Mouse (Mus musculus) gastrocnemius, adult 8-10 months (tissue): ENCODE data around the gene Olfr441. TPM values are rescaled to one million over a fixed set of nuclear protein-coding genes. Genes with fewer than 3 reads are reported as not detected.
"Not testable (repeated sequence)": the region's sequence is repeated elsewhere in the genome, so short reads cannot be mapped to it uniquely, and the experiment has no call there.

Experiments used
- DNase-seq, 2 experiments: peaks; one replicate each; pipeline ENCODE4 v3.0.0; 2022; ENCODE audit warnings: low spot score in 2 of 2
- total RNA-seq, 4 experiments: library from RNA; stranded (reverse); gene quantifications; 2 replicates each; pipeline ENCODE4 v1.2.4; 2022

Gene Olfr441
- not detected for total RNA-seq

GRCm38 (mm10) chr6:43106069-43106468, at the start of gene Olfr441:
Gene Olfr441 (plus strand): TSS chr6:43106369.
- DNase-seq = not testable (repeated sequence)

DNA sequence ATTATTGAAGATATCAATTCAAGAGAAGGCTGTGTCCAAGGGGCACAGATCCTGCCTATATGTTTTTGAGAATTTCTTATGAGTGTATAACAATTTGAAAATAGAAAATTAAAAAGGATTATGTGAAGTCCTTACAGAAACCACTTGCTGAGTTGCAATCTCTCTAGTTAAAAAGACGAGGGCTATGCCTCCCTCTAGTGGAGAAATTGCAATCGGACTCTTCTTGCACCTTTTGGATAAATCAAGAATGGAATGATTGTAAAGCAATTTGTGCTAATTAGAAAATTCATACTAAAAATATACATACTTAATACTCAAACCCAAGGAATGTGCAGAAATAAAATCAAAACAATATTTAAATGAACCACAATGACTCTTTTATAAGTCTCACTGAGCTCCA, 27.4 kb upstream of the Olfr441 start:
- no peak for DNase-seq

GRCm38 (mm10) chr6:43081405-43081804, 24.8 kb upstream of the Olfr441 start:
- DNase-seq = not testable (repeated sequence)

- not testable (repeated sequence) for DNase-seq
These were observed 40.1 kb downstream of the Olfr441 start, which contains the start of gene Olfr237-ps1 for GRCm38 (mm10) chr6:43146267-43146666. Gene Olfr237-ps1 (plus strand): TSS chr6:43146567.

DNA sequence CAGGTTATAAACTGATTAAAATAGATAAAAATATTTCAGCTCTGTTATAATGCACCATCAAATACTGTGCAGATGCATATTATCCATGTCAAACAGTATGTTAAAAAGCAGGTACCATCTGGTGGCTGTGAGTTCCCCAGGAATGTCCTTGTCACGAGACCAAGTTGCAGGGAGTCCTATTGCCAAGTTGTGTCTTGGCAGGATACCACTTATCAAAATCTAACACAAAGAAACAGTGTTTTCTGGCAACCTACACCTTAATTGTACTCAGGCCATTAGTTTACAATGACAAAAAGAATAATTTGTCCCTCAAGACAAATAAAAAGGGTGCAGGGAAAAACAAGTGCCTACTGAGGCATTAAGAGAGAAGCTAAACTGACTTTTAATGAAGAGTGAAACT, 53.3 kb downstream of the Olfr441 start:
- DNase-seq = no peak

DNA sequence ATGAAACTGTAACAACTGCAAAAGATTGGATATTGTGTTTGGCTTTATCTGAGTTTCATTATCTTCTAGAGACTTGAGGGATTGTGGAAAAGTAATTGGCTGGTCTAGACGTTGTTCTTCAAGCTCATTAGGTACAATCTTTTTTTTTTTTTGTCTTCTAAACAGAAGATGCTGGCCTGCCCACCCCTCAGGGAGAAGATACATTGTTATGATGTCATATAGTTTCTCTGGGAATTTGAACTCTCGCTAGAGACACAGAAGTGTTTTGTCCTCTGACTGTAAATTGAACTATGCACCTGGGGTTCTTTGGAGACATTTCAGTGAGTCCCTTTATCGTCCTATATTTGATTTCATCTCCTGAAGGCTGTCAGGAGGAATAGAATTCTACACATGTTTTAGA, 56.8 kb downstream of the Olfr441 start, which contains the start of gene Olfr437:
Gene Olfr437 (plus strand): TSS at position 301 of the 400 bp plus-strand sequence.
- DNase-seq = no peak

GRCm38 (mm10) chr6:43167246-43167645, 61.1 kb downstream of the Olfr441 start:
- no peak for DNase-seq

Other genes with a start within 250 kb of the Olfr441 start
- not detected for gene Olfr448, start 215.9 kb upstream of the Olfr441 start, total RNA-seq
- gene Olfr447, start 197.5 kb upstream of the Olfr441 start, total RNA-seq = not detected
- not detected for gene Olfr446, start 185.0 kb upstream of the Olfr441 start, total RNA-seq
- not detected for gene Olfr444, start 157.3 kb upstream of the Olfr441 start, total RNA-seq
- gene Olfr237-ps1, start 40.2 kb downstream of the Olfr441 start, total RNA-seq = not detected
- not detected for gene Olfr437, start 56.9 kb downstream of the Olfr441 start, total RNA-seq
- not detected for gene Olfr13, start 65.8 kb downstream of the Olfr441 start, total RNA-seq
- not detected for gene Olfr435, start 90.8 kb downstream of the Olfr441 start, total RNA-seq
- gene Olfr434, start 106.7 kb downstream of the Olfr441 start, total RNA-seq = not detected
- gene Olfr47, start 125.2 kb downstream of the Olfr441 start, total RNA-seq = not detected
- gene Arhgef5, start 159.2 kb downstream of the Olfr441 start, total RNA-seq = 1 to 10 TPM; 1.9 to 3.4 (median 2.7) TPM
- gene Nobox, start 203.2 kb downstream of the Olfr441 start, total RNA-seq = not detected